In genomic region chr3:109497074-109497473, GRCm38 (mm10) we compare ENCODE assay signal across 24 mouse cellular contexts.
DNase-seq lines count a peak whose midpoint lies in the region; ATAC-seq and TF ChIP-seq lines count a peak whose summit lies in the region.
"Had no signal": no experiment of that assay in that cellular context is flagged by ENCODE, and none has a peak within 500 bp of the region (broad histone marks: within the 10 kb centered on the region; RNA-seq: fewer than 3 reads in every experiment).

No protein-coding gene starts in this region.

- H3K27me3 ChIP-seq in hindbrain, postnatal 0 days (ENCODE audit: insufficient read depth, low read length): no peaks in the 10 kb centered on the region
- H3K27me3 ChIP-seq in hindbrain, embryonic 11.5 days (ENCODE audit: control insufficient read depth, insufficient read depth, low read length): no peaks in the 10 kb centered on the region
- H3K27me3 ChIP-seq in lung, postnatal 0 days (replicated peaks; ENCODE audit: insufficient read depth, low read length): no peaks in the 10 kb centered on the region
- H3K27me3 ChIP-seq in MEL (ENCODE audit: control insufficient read depth in 1 of 2, insufficient read depth in 2 of 2, low read length in 2 of 2): no peaks in the 10 kb centered on the region; a peak in 1 of 4 replicates
- H3K27me3 ChIP-seq: forebrain, embryonic 15.5 days; heart, embryonic 13.5 days; limb, embryonic 15.5 days; liver, embryonic 13.5 days had no signal

- no peak overlapping the region for H3K4me2 ChIP-seq in hindbrain, postnatal 0 days (ENCODE audit: low read depth, low read length)
- H3K4me2 ChIP-seq in hindbrain, embryonic 11.5 days (replicated peaks; ENCODE audit: low read depth, low read length): no peak overlapping the region
- no peak overlapping the region for H3K4me2 ChIP-seq in lung, postnatal 0 days (replicated peaks; ENCODE audit: low read depth, low read length)
- H3K4me2 ChIP-seq: forebrain, embryonic 15.5 days; heart, embryonic 13.5 days; limb, embryonic 15.5 days; liver, embryonic 13.5 days had no signal

- H3K9ac ChIP-seq in hindbrain, postnatal 0 days (replicated peaks; ENCODE audit: low read length): no peak overlapping the region
- H3K9ac ChIP-seq in hindbrain, embryonic 11.5 days (ENCODE audit: low read depth, low read length): no peak overlapping the region
- H3K9ac ChIP-seq in lung, postnatal 0 days (replicated peaks; ENCODE audit: low read depth): no peak overlapping the region
- H3K9ac ChIP-seq in MEL (ENCODE audit: control insufficient read depth, low read depth, low read length, poor library complexity, severe bottlenecking): no peak overlapping the region
- H3K9ac ChIP-seq: forebrain, embryonic 15.5 days; heart, embryonic 13.5 days; limb, embryonic 15.5 days; liver, embryonic 13.5 days had no signal

- H3K79me2 ChIP-seq in MEL (ENCODE audit: control insufficient read depth, insufficient read depth, low read length, poor library complexity): no peaks in the 10 kb centered on the region

- no peaks in the 10 kb centered on the region for H3K36me3 ChIP-seq in hindbrain, postnatal 0 days (ENCODE audit: insufficient read depth, low read length)
- no peaks in the 10 kb centered on the region for H3K36me3 ChIP-seq in hindbrain, embryonic 11.5 days (ENCODE audit: control insufficient read depth, insufficient read depth, low read length)
- no peaks in the 10 kb centered on the region for H3K36me3 ChIP-seq in lung, postnatal 0 days (ENCODE audit: insufficient read depth, low read length)
- no peaks in the 10 kb centered on the region for H3K36me3 ChIP-seq in MEL (ENCODE audit: control insufficient read depth in 1 of 2, insufficient read depth in 2 of 2, low read length in 2 of 2)
- H3K36me3 ChIP-seq: forebrain, embryonic 15.5 days; limb, embryonic 10.5 days; limb, embryonic 15.5 days; liver, embryonic 13.5 days had no signal

- no peaks in the 10 kb centered on the region for H3K4me1 ChIP-seq in hindbrain, postnatal 0 days (ENCODE audit: insufficient read depth, low read length)
- no peaks in the 10 kb centered on the region for H3K4me1 ChIP-seq in hindbrain, embryonic 11.5 days (replicated peaks; ENCODE audit: control insufficient read depth, insufficient read depth, low read length)
- no peaks in the 10 kb centered on the region for H3K4me1 ChIP-seq in lung, postnatal 0 days (ENCODE audit: insufficient read depth, low read depth, low read length)
- no peaks in the 10 kb centered on the region for H3K4me1 ChIP-seq in lung, adult 2 months (ENCODE audit: control insufficient read depth, insufficient read depth, low read length)
- no peaks in the 10 kb centered on the region for H3K4me1 ChIP-seq in MEL (ENCODE audit: control insufficient read depth in 1 of 2, insufficient read depth in 2 of 2, low read length in 2 of 2)
- H3K4me1 ChIP-seq: forebrain, embryonic 15.5 days; heart, embryonic 13.5 days; limb, embryonic 15.5 days; liver, embryonic 13.5 days had no signal

- 65% methylated on average over 4 of the region's 4 CpGs for WGBS in hindbrain, postnatal 0 days
- WGBS in hindbrain, embryonic 11.5 days: 92% methylated on average over 4 of the region's 4 CpGs
- WGBS in lung, postnatal 0 days: 73% methylated on average over 4 of the region's 4 CpGs
- 81% methylated on average over 4 of the region's 4 CpGs for WGBS in lung, adult 2 months

- TF ChIP-seq RAD21 in MEL (IDR thresholded peaks at IDR 0.05; ENCODE audit: low read depth, low read length): no peak

- H3K9me3 ChIP-seq in hindbrain, postnatal 0 days (ENCODE audit: low read length): no peaks in the 10 kb centered on the region
- no peaks in the 10 kb centered on the region for H3K9me3 ChIP-seq in hindbrain, embryonic 11.5 days (ENCODE audit: control insufficient read depth, low read length)
- no peaks in the 10 kb centered on the region for H3K9me3 ChIP-seq in lung, postnatal 0 days (ENCODE audit: low read length)
- no peaks in the 10 kb centered on the region for H3K9me3 ChIP-seq in MEL (replicated peaks; ENCODE audit: insufficient read depth, low read length)
- H3K9me3 ChIP-seq: forebrain, embryonic 15.5 days; heart, embryonic 13.5 days; limb, embryonic 10.5 days; limb, embryonic 15.5 days; liver, embryonic 13.5 days had no signal

- TF ChIP-seq CTCF in hindbrain, postnatal 0 days (IDR thresholded peaks at IDR 0.05; ENCODE audit: low read depth): peak; percentile 38; the same call in 1 of the 2 replicates
- TF ChIP-seq CTCF in lung, postnatal 0 days (IDR thresholded peaks at IDR 0.05): 0 out of 2 replicates have a peak, but pooled peaks have one; percentile 7
- TF ChIP-seq CTCF in lung, adult 2 months (IDR thresholded peaks at IDR 0.05; ENCODE audit: insufficient read depth, low read length): no peak
- peak in 1 of 3 experiments; percentile 10; a peak in 1 of 6 replicates for TF ChIP-seq CTCF in MEL (IDR thresholded peaks at IDR 0.05 in 2 of 3, conservative IDR thresholded peaks at IDR 0.05 in 1 of 3; ENCODE audit: control insufficient read depth in 1 of 3, insufficient read depth in 1 of 3, low read depth in 2 of 3, low read length in 3 of 3, poor library complexity in 1 of 3, severe bottlenecking in 1 of 3)

- no peak overlapping the region for H3K27ac ChIP-seq in hindbrain, postnatal 0 days
- H3K27ac ChIP-seq in hindbrain, embryonic 11.5 days (ENCODE audit: low read depth, low read length): no peak overlapping the region
- H3K27ac ChIP-seq in lung, postnatal 0 days (ENCODE audit: low read length): no peak overlapping the region
- no peak overlapping the region for H3K27ac ChIP-seq in MEL (ENCODE audit: control insufficient read depth, low read depth, low read length)
- H3K27ac ChIP-seq: forebrain, embryonic 15.5 days; heart, embryonic 13.5 days; limb, embryonic 10.5 days; limb, embryonic 15.5 days; liver, embryonic 13.5 days had no signal

- ATAC-seq in hindbrain, postnatal 0 days: no peak
- ATAC-seq in hindbrain, embryonic 11.5 days (ENCODE audit: low FRiP score): no peak
- no peak for ATAC-seq in lung, postnatal 0 days
- ATAC-seq: forebrain, embryonic 15.5 days had no signal

- H3K4me3 ChIP-seq in hindbrain, postnatal 0 days (ENCODE audit: low read length): no peak overlapping the region
- no peak overlapping the region for H3K4me3 ChIP-seq in hindbrain, embryonic 11.5 days (ENCODE audit: low read depth, low read length)
- no peak overlapping the region for H3K4me3 ChIP-seq in lung, postnatal 0 days (ENCODE audit: low read depth, low read length)
- H3K4me3 ChIP-seq in lung, adult 2 months (replicated peaks; ENCODE audit: extremely low read depth, low read depth, low read length): no peak overlapping the region
- H3K4me3 ChIP-seq in MEL (ENCODE audit: control insufficient read depth in 1 of 2, insufficient read depth in 1 of 2, low read depth in 2 of 2, low read length in 2 of 2): no peak overlapping the region
- H3K4me3 ChIP-seq: forebrain, embryonic 15.5 days; heart, embryonic 13.5 days; limb, embryonic 10.5 days; limb, embryonic 15.5 days; liver, embryonic 13.5 days had no signal

- DNase-seq in hindbrain, postnatal 0 days (ENCODE audit: low spot score): peak; percentile 45
- DNase-seq in hindbrain, embryonic 11.5 days (ENCODE audit: low spot score): no peak
- DNase-seq in lung, postnatal 0 days (ENCODE audit: low spot score): no peak
- no peak for DNase-seq in lung, adult 2 months
- peak; percentile 4 for DNase-seq in MEL (ENCODE audit: low read depth, low spot score)
- peak; percentile 4 for DNase-seq in R1 (ENCODE audit: low read depth, low spot score)
- no peak for DNase-seq in thymus, adult 18-20 months
- DNase-seq in gastrocnemius, postnatal 10 days: no peak
- DNase-seq: adrenal gland, adult 8-10 months; cerebellum, adult 11 months; cerebellum, adult 9-10 months; cerebellum, postnatal 36 days; heart, postnatal 10 days; kidney, adult 11 months; kidney, postnatal 14 days; liver, embryonic 13.5 days; lung, adult 18-20 months; right cerebral cortex, postnatal 25 days; thymus, adult 2 months; thymus, postnatal 36 days had no signal

- no peak for TF ChIP-seq POLR2A in lung, adult 2 months (IDR thresholded peaks at IDR 0.05; ENCODE audit: borderline replicate concordance, extremely low read depth, low read depth, low read length)
- TF ChIP-seq POLR2A in MEL (IDR thresholded peaks at IDR 0.05; ENCODE audit: control insufficient read depth in 1 of 2, insufficient read depth in 1 of 2, low read depth in 1 of 2, low read length in 2 of 2, poor library complexity in 1 of 2): no peak

- TF ChIP-seq EP300 in lung, postnatal 0 days (IDR thresholded peaks at IDR 0.05): no peak
- TF ChIP-seq EP300 in MEL (IDR thresholded peaks at IDR 0.05; ENCODE audit: low read depth in 1 of 2, low read length in 2 of 2): no peak

TF ChIP-seq in MEL, 35 proteins besides CTCF, POLR2A, EP300 and RAD21:
- TF ChIP-seq GATA1 (IDR thresholded peaks at IDR 0.05; ENCODE audit: low read depth, low read length) (no peak), UBTF (IDR thresholded peaks at IDR 0.05; ENCODE audit: borderline replicate concordance, insufficient read depth, low read depth, low read length) (no peak)

Comparison
In these comparisons a context has a peak if more than half of its experiments do, and no peak if none do; other contexts are left out.
1. DNase-seq: peak in hindbrain, postnatal 0 days (single experiment), MEL (single experiment) and R1 (single experiment); none in hindbrain, embryonic 11.5 days (single experiment), lung, postnatal 0 days (single experiment), lung, adult 2 months (single experiment), thymus, adult 18-20 months (0 of 2) and gastrocnemius, postnatal 10 days (single experiment).